Mouse (Mus musculus) stomach, postnatal 0 days (tissue): ENCODE results near the gene Sox15.

ENCODE experiments used
- CTCF ChIP-seq: IDR thresholded peaks from 2 replicates; pipeline ENCODE4 v1.5.1; 2016; ENCODE audit warnings: antibody characterized with exemption, low read depth, mild to moderate bottlenecking, moderate library complexity
- EP300 ChIP-seq: optimal IDR thresholded peaks from 2 replicates; pipeline ENCODE3; 2016; ENCODE audit warnings: antibody characterized with exemption

- TF ChIP-seq EP300 (no peak), CTCF (no peak)
Measured at GRCm38 (mm10) chr11:69699595-69699994, 44.5 kb downstream of the Sox15 start.
